Mouse (Mus musculus) frontal cortex, adult 2 months (tissue): ENCODE results near the gene Best2. TPM values are rescaled to one million over a fixed set of nuclear protein-coding genes. Genes with fewer than 3 reads are reported as not detected.

Experiments
- DNase-seq, 2 experiments: peaks; one replicate each; pipeline ENCODE4 v3.0.0; 2022; ENCODE audit warnings: low spot score in 1 of 2; ENCODE audit errors: extremely low spot score in 1 of 2
- polyA plus RNA-seq: library from polyadenylated mRNA; depleted of rRNA; stranded (reverse); fragments of >200 nt; gene quantifications from 2 replicates; pipeline ENCODE4 v1.2.3, GENCODE M21; 2012; rRNA removed

Best2 gene
- polyA plus RNA-seq, 1 experiment = 0.10 TPM

GRCm38 (mm10) chr8:84970135-84970790 is 44.1 kb downstream of the Best2 start:
- DNase-seq = no peak

- peak in 1 of 2 experiments; percentile 77 for DNase-seq
Measured at GRCm38 (mm10) chr8:84969241-84970134, 44.8 kb downstream of the Best2 start, which contains the start of the genes Gm49661, Prdx2 and Rnaseh2a. Gene Gm49661 (minus strand): TSS chr8:84969433. Gene Prdx2 (plus strand): TSS chr8:84969587. Gene Rnaseh2a (minus strand): TSS chr8:84969767.

GRCm38 (mm10) chr8:84968650-84969049 is 45.7 kb downstream of the Best2 start:
- no peak for DNase-seq

GRCm38 (mm10) chr8:84967532-84968304 is 46.6 kb downstream of the Best2 start:
- DNase-seq = no peak

GRCm38 (mm10) chr8:84966603-84967002 is 47.7 kb downstream of the Best2 start:
- no peak for DNase-seq

GRCm38 (mm10) chr8:84965731-84966291 is 48.5 kb downstream of the Best2 start:
- DNase-seq = peak; percentile 93 to 95

- DNase-seq = no peak
Measured at GRCm38 (mm10) chr8:84963952-84964351, 50.4 kb downstream of the Best2 start.

GRCm38 (mm10) chr8:84959811-84960210 is 54.5 kb downstream of the Best2 start:
- no peak for DNase-seq

Other genes with a start within 250 kb of the Best2 start
- gene Nfix, start 214.2 kb downstream of the Best2 start, polyA plus RNA-seq = 51.3 and 61.3 TPM in 2 replicates
- gene Dand5, start 191.7 kb downstream of the Best2 start, polyA plus RNA-seq = 14.6 and 15.5 TPM in 2 replicates
- 28.0 and 30.9 TPM in 2 replicates for gene Gadd45gip1, start 183.0 kb downstream of the Best2 start, polyA plus RNA-seq
- 75.2 and 80.5 TPM in 2 replicates for gene Rad23a, start 173.9 kb downstream of the Best2 start, polyA plus RNA-seq
- 561 and 590 TPM in 2 replicates for gene Calr, start 167.6 kb downstream of the Best2 start, polyA plus RNA-seq
- gene Farsa, start 157.5 kb downstream of the Best2 start, polyA plus RNA-seq = 59.6 and 59.7 TPM in 2 replicates
- 4.2 and 5.2 TPM in 2 replicates for gene Syce2, start 142.4 kb downstream of the Best2 start, polyA plus RNA-seq
- gene Gcdh, start 120.6 kb downstream of the Best2 start, polyA plus RNA-seq = 55.1 and 71.5 TPM in 2 replicates
- gene Klf1, start 112.6 kb downstream of the Best2 start, polyA plus RNA-seq = 0.17 and 0.38 TPM in 2 replicates
- 5.7 and 6.5 TPM in 2 replicates for gene Dnase2a, start 106.0 kb downstream of the Best2 start, polyA plus RNA-seq
- 69.0 and 76.3 TPM in 2 replicates for gene Mast1, start 77.2 kb downstream of the Best2 start, polyA plus RNA-seq
- gene Rtbdn, start 67.5 kb downstream of the Best2 start, polyA plus RNA-seq = 7.6 and 7.9 TPM in 2 replicates
- gene Gm49661, start 45.1 kb downstream of the Best2 start, polyA plus RNA-seq = not detected in 2 replicates
- gene Prdx2, start 44.9 kb downstream of the Best2 start, polyA plus RNA-seq = 318 and 332 TPM in 2 replicates
- gene Rnaseh2a, start 44.8 kb downstream of the Best2 start, polyA plus RNA-seq = 37.5 and 39.7 TPM in 2 replicates
- gene Junb, start 35.8 kb downstream of the Best2 start, polyA plus RNA-seq = 52.0 and 106 TPM in 2 replicates
- gene Hook2, start 23.9 kb downstream of the Best2 start, polyA plus RNA-seq = 20.7 and 26.0 TPM in 2 replicates
- gene Asna1, start 10.8 kb upstream of the Best2 start, polyA plus RNA-seq = 238 and 271 TPM in 2 replicates
- 150 and 167 TPM in 2 replicates for gene Trir, start 12.3 kb upstream of the Best2 start, polyA plus RNA-seq
- 96.1 and 109 TPM in 2 replicates for gene Tnpo2, start 22.4 kb upstream of the Best2 start, polyA plus RNA-seq
- gene Fbxw9, start 45.5 kb upstream of the Best2 start, polyA plus RNA-seq = 42.4 and 46.3 TPM in 2 replicates
- gene Gm5741, start 53.5 kb upstream of the Best2 start, polyA plus RNA-seq = 0.74 TPM in 1 of 2 replicates, not detected in the other
- gene Dhps, start 57.2 kb upstream of the Best2 start, polyA plus RNA-seq = 66.6 and 68.7 TPM in 2 replicates
- gene Wdr83os, start 66.2 kb upstream of the Best2 start, polyA plus RNA-seq = 110 and 122 TPM in 2 replicates
- 57.8 and 58.2 TPM in 2 replicates for gene Wdr83, start 66.8 kb upstream of the Best2 start, polyA plus RNA-seq
- 40.2 and 46.9 TPM in 2 replicates for gene Man2b1, start 68.7 kb upstream of the Best2 start, polyA plus RNA-seq
- 3.2 and 4.0 TPM in 2 replicates for gene Zfp791, start 108.6 kb upstream of the Best2 start, polyA plus RNA-seq
- not detected in 2 replicates for gene Cks1brt, start 137.4 kb upstream of the Best2 start, polyA plus RNA-seq
- gene Olfr371, start 211.5 kb upstream of the Best2 start, polyA plus RNA-seq = not detected in 2 replicates